Mouse (Mus musculus) right cerebral cortex, postnatal 14 days (tissue): ENCODE data around the gene Gm43552.

Experiments
- DNase-seq: peaks from one replicate; pipeline ENCODE4 v3.0.0; 2022

The Gm43552 gene

DNA sequence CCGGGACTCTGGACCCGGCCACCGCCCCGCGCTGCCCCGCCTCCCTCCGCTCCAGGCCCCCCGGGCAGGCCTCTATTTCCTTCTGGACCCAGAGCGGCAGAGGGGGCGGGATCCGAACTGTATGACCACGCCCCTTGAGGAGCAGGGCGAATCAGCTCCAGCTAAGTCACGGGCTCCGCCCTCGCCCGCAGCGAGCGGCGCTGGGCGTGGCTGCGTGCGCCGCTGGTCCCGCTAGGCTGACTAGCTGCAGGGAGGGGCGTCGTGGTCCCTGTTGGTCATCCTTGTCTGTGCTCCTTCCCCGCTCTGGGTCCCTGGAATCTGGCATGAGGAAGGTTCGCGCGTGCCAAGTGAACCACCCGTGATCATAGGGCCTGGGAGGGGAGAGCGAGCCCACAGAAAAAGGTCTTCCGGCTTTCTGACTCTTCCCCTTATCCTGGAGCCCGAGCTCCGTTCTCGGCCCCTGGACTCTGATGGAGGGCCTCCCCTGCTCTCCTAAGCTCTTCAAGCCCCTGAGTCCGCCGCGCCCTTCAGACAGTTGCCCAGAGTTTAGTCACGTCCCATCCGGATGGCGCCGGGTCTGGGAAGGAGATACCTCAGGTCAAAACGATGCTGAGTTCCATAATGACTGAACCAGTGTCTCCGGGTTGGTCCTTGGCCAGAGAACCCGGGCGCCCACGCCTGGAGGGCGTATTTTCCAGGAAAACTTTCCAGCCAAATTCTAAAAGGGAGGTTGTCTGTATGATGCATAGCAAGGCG, 56.6 kb downstream of the Gm43552 start, which contains the start of gene Ugdh:
Ugdh (minus strand) TSS at position 144 of the 756 bp plus-strand sequence.
- peak; percentile 92 for DNase-seq

- no peak for DNase-seq
These were observed 57.2 kb downstream of the Gm43552 start for GRCm38 (mm10) chr5:65435363-65435805.

- DNase-seq = no peak
These were observed 57.9 kb downstream of the Gm43552 start for GRCm38 (mm10) chr5:65434471-65435362.

GRCm38 (mm10) chr5:65429441-65429840, 63.2 kb downstream of the Gm43552 start:
- DNase-seq = no peak

DNA sequence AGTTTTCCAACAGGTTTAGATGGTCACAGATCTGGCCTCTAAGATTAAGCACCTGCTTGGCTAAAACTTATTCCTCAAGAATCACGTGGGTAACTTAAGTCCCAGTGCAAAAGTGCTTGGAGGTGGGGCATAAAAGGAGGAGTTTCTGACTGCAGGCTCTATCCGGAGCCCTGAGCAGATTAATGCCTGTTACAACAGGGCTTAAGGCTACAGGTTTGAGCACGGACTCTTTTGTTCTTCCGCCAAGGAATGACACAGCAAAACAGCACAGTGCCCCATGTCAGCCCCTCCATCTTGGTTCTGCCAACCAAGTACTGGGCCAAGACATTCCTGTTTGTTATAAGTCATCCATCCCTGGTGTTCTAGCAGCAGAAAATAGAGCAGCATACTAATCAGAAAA, 64.3 kb downstream of the Gm43552 start:
- DNase-seq = no peak

DNA sequence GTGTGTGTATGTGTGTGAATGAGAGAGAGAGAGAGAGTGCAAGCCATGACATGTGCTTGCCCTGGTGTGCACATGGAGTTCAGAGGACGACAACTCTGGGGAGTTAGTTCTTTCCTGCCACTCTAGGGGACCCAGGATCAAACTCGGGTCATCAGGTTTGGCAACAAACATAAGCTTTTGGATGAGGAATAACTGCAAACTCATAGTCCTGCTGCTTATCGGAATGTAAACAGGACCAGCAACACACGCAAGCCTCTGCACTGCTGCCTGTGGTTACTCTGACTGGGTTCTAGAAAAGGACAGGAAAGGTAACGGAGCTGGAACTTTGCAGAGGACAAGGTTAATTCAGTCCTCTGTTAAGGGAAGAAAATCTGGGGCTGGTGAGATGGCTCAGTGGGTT, 67.4 kb downstream of the Gm43552 start:
- no peak for DNase-seq

GRCm38 (mm10) chr5:65424215-65424614, 68.4 kb downstream of the Gm43552 start:
- DNase-seq = no peak

- DNase-seq = no peak
These were observed 69.8 kb downstream of the Gm43552 start for GRCm38 (mm10) chr5:65422803-65423202.

GRCm38 (mm10) chr5:65420822-65421221, 71.8 kb downstream of the Gm43552 start:
- DNase-seq = no peak

GRCm38 (mm10) chr5:65419136-65419535, 73.5 kb downstream of the Gm43552 start:
- no peak for DNase-seq

DNA sequence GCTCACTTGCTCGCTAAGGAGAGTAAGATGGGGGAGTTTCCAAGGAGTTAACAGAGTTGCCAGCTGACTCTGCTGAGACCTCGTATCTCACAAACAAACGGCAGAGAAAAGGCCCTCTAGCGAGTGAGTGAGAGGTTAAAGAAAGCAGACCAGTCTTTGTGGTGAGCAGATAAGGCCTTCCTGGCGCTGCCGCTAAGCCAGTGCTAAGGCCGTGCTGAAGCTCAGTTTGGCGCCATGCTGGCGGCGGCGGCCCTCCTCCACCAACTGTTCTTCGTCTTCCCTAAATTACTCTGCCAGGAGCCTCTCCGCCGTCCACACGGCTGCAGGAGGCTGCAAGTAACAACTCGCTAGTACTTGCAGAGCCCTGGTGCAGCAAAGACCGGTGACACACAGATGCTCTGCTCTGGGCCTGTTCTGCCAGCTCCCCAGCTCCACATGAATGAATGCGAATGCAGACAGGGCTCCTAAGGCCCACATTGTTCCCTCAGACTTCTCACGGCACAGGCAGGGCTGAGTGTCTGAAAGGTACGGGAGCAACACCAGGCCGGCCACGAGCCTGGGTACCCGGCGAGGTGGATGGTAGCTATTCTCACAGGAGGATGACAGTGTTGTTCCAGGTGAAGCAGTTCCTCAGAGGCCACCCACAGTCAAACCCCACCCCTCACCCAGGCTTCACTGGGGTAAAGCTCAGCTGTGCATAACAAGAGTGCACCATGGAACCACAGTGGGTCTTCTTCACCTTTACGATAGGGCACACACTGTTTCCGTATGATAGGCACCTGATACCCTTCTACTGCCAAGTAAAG, 76.8 kb downstream of the Gm43552 start:
- no peak for DNase-seq

DNA sequence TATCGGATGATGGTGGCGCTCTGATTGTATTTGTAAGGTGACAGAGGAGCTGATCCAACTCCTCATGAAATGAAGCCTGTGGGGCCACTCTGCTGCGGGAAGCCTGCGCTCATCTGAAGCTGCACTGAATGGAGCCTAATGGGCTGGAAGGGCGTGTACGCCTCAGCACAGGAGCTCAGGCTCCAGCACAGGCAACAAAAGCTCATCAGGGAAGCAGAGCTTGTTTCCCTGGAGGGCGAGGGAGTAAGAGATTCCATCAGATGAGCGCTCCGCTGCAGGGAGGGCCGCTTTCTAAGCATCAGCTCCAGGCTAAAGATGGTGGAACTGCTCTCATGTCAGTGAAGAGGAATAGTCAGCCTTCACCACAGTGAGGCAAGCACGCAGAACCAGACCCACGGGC, 84.6 kb downstream of the Gm43552 start:
- DNase-seq = no peak

GRCm38 (mm10) chr5:65401251-65401994, 91.2 kb downstream of the Gm43552 start:
- DNase-seq = peak; percentile 76

DNA sequence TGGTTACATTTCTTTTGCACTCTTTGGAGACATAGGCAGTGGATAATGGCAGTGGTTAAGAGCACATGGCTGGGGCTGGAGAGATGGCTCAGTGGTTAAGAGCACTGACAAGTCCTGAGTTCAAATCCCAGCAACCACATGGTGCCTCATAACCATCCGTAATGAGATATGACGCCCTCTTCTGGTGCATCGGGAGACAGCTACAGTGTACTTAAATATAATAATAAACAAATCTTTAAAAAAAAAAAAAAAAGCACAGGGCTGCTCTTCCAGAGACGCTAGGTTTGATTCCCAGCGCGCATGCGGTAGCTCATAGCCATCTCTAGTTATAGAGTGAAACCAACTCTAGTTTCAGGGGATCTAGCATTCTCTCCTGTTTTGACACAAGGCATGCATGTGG, 98.2 kb downstream of the Gm43552 start:
- DNase-seq = no peak

GRCm38 (mm10) chr5:65391753-65392152, 100.9 kb downstream of the Gm43552 start:
- DNase-seq = no peak

- peak; percentile 99 for DNase-seq
These were observed 101.7 kb downstream of the Gm43552 start, which contains the start of the genes Rpl9 and Lias for GRCm38 (mm10) chr5:65390648-65391644. TSS of gene Rpl9 (minus strand) at chr5:65391444. TSS of gene Lias (plus strand) at chr5:65391497.

DNA sequence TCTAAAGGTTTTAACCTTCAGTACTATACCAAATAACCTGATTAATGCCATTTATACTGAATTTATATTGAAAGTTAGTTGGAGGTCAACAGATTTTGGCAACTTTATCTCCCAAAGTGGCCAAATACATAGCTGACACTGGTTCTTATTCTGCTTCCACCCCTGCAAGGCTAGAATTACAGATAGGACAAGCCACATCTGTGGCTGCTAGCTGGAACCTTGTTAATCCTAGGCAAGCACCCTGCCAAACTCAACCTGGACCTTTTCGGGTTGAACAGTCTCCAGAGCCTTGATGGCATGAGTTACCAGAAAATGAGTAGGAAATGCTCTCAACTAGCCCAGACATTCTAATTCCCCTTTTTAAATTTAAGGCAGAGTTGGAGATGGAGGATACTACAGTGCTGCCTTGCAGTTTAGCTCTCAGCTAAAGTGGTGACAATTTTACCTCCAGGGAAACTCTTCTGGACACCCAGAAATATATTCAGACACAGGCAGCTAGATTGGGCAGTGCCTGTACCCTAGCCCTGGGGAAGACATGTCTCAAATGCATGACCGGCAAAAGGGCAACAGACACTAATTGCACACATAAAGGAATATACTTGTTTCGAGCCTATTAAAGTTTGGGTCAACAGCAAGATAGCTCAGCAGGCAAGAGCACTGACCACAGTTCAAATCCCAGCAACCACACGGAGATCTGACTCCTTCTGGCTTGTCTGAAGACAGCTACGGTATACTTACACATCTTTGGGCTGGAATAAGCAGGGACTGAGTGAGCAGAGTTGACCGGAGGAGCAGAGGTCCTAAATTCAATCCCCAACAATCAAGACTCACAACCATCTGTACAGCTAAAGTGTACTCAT, 105.4 kb downstream of the Gm43552 start:
- no peak for DNase-seq

DNA sequence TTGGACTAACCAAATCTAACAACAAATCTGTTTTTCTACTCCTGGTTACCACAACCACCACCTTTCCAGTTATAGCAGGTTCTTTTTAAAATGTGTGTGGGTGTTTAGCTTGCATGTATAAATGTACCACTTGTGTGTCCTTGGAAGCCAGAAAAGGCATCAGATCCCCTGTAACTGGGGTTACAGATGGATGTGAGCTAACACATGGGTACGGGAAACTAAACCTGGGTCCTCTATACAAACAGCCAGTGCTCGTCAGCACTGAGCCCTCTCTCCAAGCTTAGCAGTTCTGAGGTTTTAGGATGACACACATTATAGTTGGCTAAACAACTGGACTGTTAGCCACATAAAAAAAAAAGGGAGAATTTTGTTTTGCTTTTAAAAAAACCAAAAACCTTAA, 106.9 kb downstream of the Gm43552 start:
- no peak for DNase-seq
